15 mouse cellular contexts compared by ENCODE assay signal in genomic region chr2:20293336-20293735, GRCm38 (mm10).
DNase-seq lines count a peak whose midpoint lies in the region; ATAC-seq lines count a peak whose summit lies in the region.
"Had no signal": no experiment of that assay in that cellular context is flagged by ENCODE, and none has a peak within 500 bp of the region (broad histone marks: within the 10 kb centered on the region; RNA-seq: fewer than 3 reads in every experiment).

No protein-coding gene starts in this region.

- no peak overlapping the region for H3K27ac ChIP-seq in hindbrain, embryonic 13.5 days
- H3K27ac ChIP-seq: embryonic facial prominence, embryonic 15.5 days; limb, embryonic 12.5 days; neural tube, embryonic 12.5 days had no signal

- H3K9ac ChIP-seq in hindbrain, embryonic 13.5 days, result no peak overlapping the region
- H3K9ac ChIP-seq: embryonic facial prominence, embryonic 15.5 days; limb, embryonic 12.5 days; neural tube, embryonic 12.5 days had no signal

- H3K4me2 ChIP-seq in hindbrain, embryonic 13.5 days, result no peak overlapping the region
- H3K4me2 ChIP-seq: embryonic facial prominence, embryonic 15.5 days; limb, embryonic 12.5 days; midbrain, embryonic 11.5 days; neural tube, embryonic 12.5 days had no signal

- ATAC-seq in hindbrain, embryonic 13.5 days (ENCODE audit: low FRiP score), result no peak
- ATAC-seq: lung, postnatal 0 days had no signal

- WGBS in hindbrain, embryonic 13.5 days, result 87% methylated on average over 8 of the region's 8 CpGs

- no peaks in the 10 kb centered on the region for H3K36me3 ChIP-seq in hindbrain, embryonic 13.5 days
- H3K36me3 ChIP-seq: embryonic facial prominence, embryonic 15.5 days; limb, embryonic 12.5 days; neural tube, embryonic 12.5 days had no signal

- H3K27me3 ChIP-seq in hindbrain, embryonic 13.5 days, result no peaks in the 10 kb centered on the region
- H3K27me3 ChIP-seq: embryonic facial prominence, embryonic 15.5 days; limb, embryonic 12.5 days; neural tube, embryonic 12.5 days had no signal

- H3K4me3 ChIP-seq in hindbrain, embryonic 13.5 days, result no peak overlapping the region
- H3K4me3 ChIP-seq: embryonic facial prominence, embryonic 15.5 days; limb, embryonic 12.5 days; neural tube, embryonic 12.5 days had no signal

- DNase-seq in cerebellum, adult 18-20 months, result peak; percentile 1 to 4
- DNase-seq in cerebellum, adult 9-10 months, result no peak
- DNase-seq in brain, adult 2 months (ENCODE audit: low read depth, low spot score), result peak; percentile 94
- peak; percentile 73 to 74 for DNase-seq in layer of hippocampus, adult 18-20 months (ENCODE audit: low spot score in 2 of 2)
- DNase-seq in left cerebral cortex, postnatal 10 days (ENCODE audit: extremely low spot score in 1 of 2, low spot score in 2 of 2), result peak; percentile 42 to 77
- DNase-seq in lung, adult 18-20 months, result no peak
- no peak for DNase-seq in adrenal gland, postnatal 4 days (ENCODE audit: low spot score in 2 of 2)
- DNase-seq: heart, postnatal 4 days; kidney, adult 18-20 months had no signal

- H3K9me3 ChIP-seq in hindbrain, embryonic 13.5 days, result no peaks in the 10 kb centered on the region
- H3K9me3 ChIP-seq: embryonic facial prominence, embryonic 15.5 days; limb, embryonic 12.5 days; neural tube, embryonic 12.5 days had no signal

- intact Hi-C loops in left cerebral cortex, postnatal 10 days (cut with DNase I), result loop anchor here (10.0 kb wide), 1 partner anchor 349 kb away; no protein-coding TSS in a partner anchor

- no peaks in the 10 kb centered on the region for H3K4me1 ChIP-seq in hindbrain, embryonic 13.5 days (replicated peaks)
- H3K4me1 ChIP-seq: limb, embryonic 12.5 days had no signal

Comparison
In these comparisons a context has a peak if more than half of its experiments do, and no peak if none do; other contexts are left out.
1. DNase-seq: peak in cerebellum, adult 18-20 months (2 of 2), brain, adult 2 months (single experiment), layer of hippocampus, adult 18-20 months (2 of 2) and left cerebral cortex, postnatal 10 days (2 of 2); none in cerebellum, adult 9-10 months (single experiment), lung, adult 18-20 months (0 of 2) and adrenal gland, postnatal 4 days (0 of 2).